Mouse (Mus musculus) heart, postnatal 0 days (tissue): Measurements from ENCODE around the gene Gm28043.

Experiments
- CTCF ChIP-seq: IDR thresholded peaks from 2 replicates; pipeline ENCODE4 v1.5.1; 2016; ENCODE audit warnings: antibody characterized with exemption, control low read depth, low read depth
- EP300 ChIP-seq: IDR thresholded peaks from 2 replicates; pipeline ENCODE4 v1.6.1; 2016; ENCODE audit warnings: antibody characterized with exemption, low read depth

GRCm38 (mm10) chr17:29586921-29587320 is 27.8 kb upstream of the Gm28043 start:
- TF ChIP-seq CTCF (no peak), EP300 (no peak)
